In genomic region chr16:94317752-94318151, GRCm38 (mm10) we compare ENCODE assay signal across 16 mouse cellular contexts. TPM values are rescaled to one million over a fixed set of nuclear protein-coding genes. Genes with fewer than 3 reads are reported as not detected.
DNase-seq lines count a peak whose midpoint lies in the region; ATAC-seq and TF ChIP-seq lines count a peak whose summit lies in the region.
"Had no signal": no experiment of that assay in that cellular context is flagged by ENCODE, and none has a peak within 500 bp of the region (broad histone marks: within the 10 kb centered on the region; RNA-seq: fewer than 3 reads in every experiment).

No protein-coding gene starts in this region.

- no peaks in the 10 kb centered on the region for H3K36me3 ChIP-seq in stomach, postnatal 0 days (ENCODE audit: control insufficient read depth, insufficient read depth, low read length)
- H3K36me3 ChIP-seq: midbrain, embryonic 12.5 days; neural tube, embryonic 13.5 days had no signal

- no peaks in the 10 kb centered on the region for H3K9me3 ChIP-seq in stomach, postnatal 0 days (ENCODE audit: control insufficient read depth, low read length)
- H3K9me3 ChIP-seq: midbrain, embryonic 12.5 days; neural tube, embryonic 13.5 days had no signal

- no peaks in the 10 kb centered on the region for H3K27me3 ChIP-seq in stomach, postnatal 0 days (ENCODE audit: control insufficient read depth, insufficient read depth, low read length)
- H3K27me3 ChIP-seq: neural tube, embryonic 13.5 days had no signal

- peaks cover 4% of the 10 kb centered on the region; the same call in 1 of the 2 replicates for H3K4me1 ChIP-seq in stomach, postnatal 0 days (replicated peaks; ENCODE audit: control insufficient read depth, insufficient read depth)

- peak; percentile 66 to 82 for DNase-seq in adrenal gland, adult (ENCODE audit: inconsistent age in 2 of 2, low spot score in 1 of 2)
- no peak for DNase-seq in adrenal gland, postnatal 4 days (ENCODE audit: low spot score in 2 of 2)
- peak; percentile 52 for DNase-seq in urinary bladder, postnatal 14 days (ENCODE audit: low spot score)
- DNase-seq in urinary bladder, postnatal 10 days (ENCODE audit: low spot score), result no peak
- peak; percentile 37 to 61 for DNase-seq in kidney, postnatal 4 days
- DNase-seq in stomach, postnatal 0 days (ENCODE audit: low spot score), result peak; percentile 72
- DNase-seq in layer of hippocampus, adult 8-10 months (ENCODE audit: low spot score in 2 of 2), result no peak
- DNase-seq in Muller cell, postnatal 12 days (ENCODE audit: inconsistent ontology term), result no peak
- DNase-seq: cerebellum, adult 2 months; gastrocnemius, postnatal 25 days; thymus, postnatal 25 days had no signal

- no peak overlapping the region for H3K9ac ChIP-seq in stomach, postnatal 0 days (ENCODE audit: low read length)
- H3K9ac ChIP-seq: hindbrain, embryonic 14.5 days; midbrain, embryonic 12.5 days; neural tube, embryonic 13.5 days had no signal

- TF ChIP-seq CTCF in stomach, postnatal 0 days (IDR thresholded peaks at IDR 0.05; ENCODE audit: low read depth), result no peak

- WGBS in stomach, postnatal 0 days, result 55% methylated on average over 5 of the region's 5 CpGs

- H3K4me2 ChIP-seq in stomach, postnatal 0 days (replicated peaks; ENCODE audit: low read depth), result no peak overlapping the region
- H3K4me2 ChIP-seq: hindbrain, embryonic 14.5 days; midbrain, embryonic 12.5 days; neural tube, embryonic 13.5 days had no signal

- no peak for TF ChIP-seq EP300 in stomach, postnatal 0 days (optimal IDR thresholded peaks at IDR 0.05)

- 0 out of 2 replicates have a peak overlapping the region, but pooled peaks have one; percentile 8 for H3K27ac ChIP-seq in stomach, postnatal 0 days (replicated peaks)
- H3K27ac ChIP-seq: hindbrain, embryonic 14.5 days; midbrain, embryonic 12.5 days; neural tube, embryonic 13.5 days had no signal

- ATAC-seq in stomach, postnatal 0 days (ENCODE audit: low FRiP score, low TSS enrichment), result peak; percentile 74
- ATAC-seq: activated CD4-positive, CD25-positive, alpha-beta regulatory T cell, adult 4 months had no signal

- H3K4me3 ChIP-seq in stomach, postnatal 0 days (ENCODE audit: low read depth, low read length), result no peak overlapping the region
- H3K4me3 ChIP-seq: midbrain, embryonic 12.5 days; neural tube, embryonic 13.5 days had no signal

RNA-seq across cellular contexts. Expression of gene Hlcs, which starts 4.4 kb away (rescaled TPM):
- 10 to 100 TPM; 20.6 to 23.1 TPM for total RNA-seq in adrenal gland, postnatal 4 days (2021)
- 7.0 TPM in 2 replicates for polyA plus RNA-seq in stomach, postnatal 0 days (2015; fragmentation: Nextera tagmentation; extraction: Ambion mirVana)
- 10 to 100 TPM; 14.0 to 16.5 (median 15.7) TPM for total RNA-seq in layer of hippocampus, adult 8-10 months (2022)

RNA-seq across cellular contexts. Expression of gene Ripply3, which starts 10.5 kb away (rescaled TPM):
- total RNA-seq in adrenal gland, postnatal 4 days (2021), result 1 to 10 TPM; 5.5 to 6.2 TPM
- 9.7 and 10.0 TPM in 2 replicates for polyA plus RNA-seq in stomach, postnatal 0 days (2015; fragmentation: Nextera tagmentation; extraction: Ambion mirVana)
- total RNA-seq in layer of hippocampus, adult 8-10 months (2022), result under 1 TPM in 3 of 4 experiments, not detected in 1; 0.21 to 0.71 (median 0.57) TPM
- total RNA-seq: layer of hippocampus, postnatal 14 days had no signal

RNA-seq across cellular contexts. Expression of gene Ttc3, which starts 52.7 kb away (rescaled TPM):
- 100 to 1,000 TPM; 163 to 178 TPM for total RNA-seq in adrenal gland, postnatal 4 days (2021)
- 58.0 and 60.3 TPM in 2 replicates for polyA plus RNA-seq in stomach, postnatal 0 days (2015; fragmentation: Nextera tagmentation; extraction: Ambion mirVana)
- total RNA-seq in layer of hippocampus, adult 8-10 months (2022), result 100 to 1,000 TPM; 668 to 837 (median 753) TPM

RNA-seq across cellular contexts. Expression of gene Pigp, which starts 53.9 kb away (rescaled TPM):
- total RNA-seq in adrenal gland, postnatal 4 days (2021), result 100 to 1,000 TPM; 101 to 106 TPM
- 157 TPM in 2 replicates for polyA plus RNA-seq in stomach, postnatal 0 days (2015; fragmentation: Nextera tagmentation; extraction: Ambion mirVana)
- total RNA-seq in layer of hippocampus, adult 8-10 months (2022), result 10 to 100 TPM; 44.5 to 52.5 (median 48.7) TPM

Comparison
In these comparisons a context has a peak if more than half of its experiments do, and no peak if none do; other contexts are left out.
1. DNase-seq: peak in adrenal gland, adult (2 of 2), urinary bladder, postnatal 14 days (single experiment), kidney, postnatal 4 days (2 of 2) and stomach, postnatal 0 days (single experiment); none in adrenal gland, postnatal 4 days (0 of 2), urinary bladder, postnatal 10 days (single experiment), layer of hippocampus, adult 8-10 months (0 of 2) and Muller cell, postnatal 12 days (single experiment).